Mouse (Mus musculus): ENCODE results near the gene 1700069L16Rik.
A peak's percentile ranks its signal among the peaks of the same experiment; 100 is the strongest.

1700069L16Rik gene

GRCm38 (mm10) chr5:113690069-113690548 lies 34.5 kb downstream of the 1700069L16Rik start:
- no peak for DNase-seq (ENCODE audit: low read depth, low spot score)

DNA sequence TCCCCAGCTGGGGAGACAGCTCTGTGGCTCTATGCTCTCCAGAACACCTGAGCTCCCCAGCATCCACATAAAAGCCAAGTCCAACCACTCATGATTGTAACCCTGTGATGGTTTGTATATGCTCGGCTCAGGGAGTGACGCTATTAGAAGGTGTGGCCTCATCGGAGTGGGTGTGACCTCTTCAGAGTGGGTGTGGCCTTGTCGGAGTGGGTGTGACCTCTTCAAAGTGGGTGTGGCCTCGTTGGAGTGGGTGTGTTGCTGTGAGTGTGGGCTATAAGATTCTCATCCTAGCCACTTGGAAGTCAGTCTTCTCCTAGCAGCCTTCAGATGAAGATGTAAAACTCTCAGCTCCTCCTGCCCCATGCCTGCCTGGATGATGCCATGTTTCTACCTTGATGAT lies 37.1 kb downstream of the 1700069L16Rik start:
- DNase-seq (ENCODE audit: low read depth, low spot score): peak; percentile 64

- DNase-seq (ENCODE audit: low read depth, low spot score): no peak
Measured at GRCm38 (mm10) chr5:113685471-113685870, 39.1 kb downstream of the 1700069L16Rik start.

DNA sequence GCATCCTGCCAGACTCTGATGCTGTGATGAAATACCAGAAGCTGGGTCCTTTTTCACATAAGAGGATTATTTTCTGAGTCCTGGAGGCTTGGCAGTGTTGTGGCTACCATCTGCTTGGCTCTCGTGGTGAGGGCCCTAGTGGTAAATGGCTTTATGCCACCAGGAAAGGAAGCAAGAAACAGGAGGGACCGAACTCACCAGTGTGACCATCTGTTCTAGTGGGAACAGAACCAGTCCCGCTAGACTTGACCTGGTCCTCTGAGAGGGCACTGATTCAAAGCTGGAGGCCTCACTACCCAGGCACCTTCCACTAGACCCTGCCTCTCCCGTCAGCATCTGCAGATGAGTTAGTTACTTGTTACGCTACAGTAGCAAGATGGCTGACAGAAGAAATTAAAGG lies 41.3 kb downstream of the 1700069L16Rik start:
- DNase-seq (ENCODE audit: low read depth, low spot score): no peak

- no peak for DNase-seq (ENCODE audit: low read depth, low spot score)
Measured at GRCm38 (mm10) chr5:113682472-113682871, 42.1 kb downstream of the 1700069L16Rik start.

- DNase-seq (ENCODE audit: low read depth, low spot score): no peak
Measured at GRCm38 (mm10) chr5:113681219-113681618, 43.4 kb downstream of the 1700069L16Rik start.

- no peak for DNase-seq (ENCODE audit: low read depth, low spot score)
Measured at GRCm38 (mm10) chr5:113679509-113679908, 45.1 kb downstream of the 1700069L16Rik start.

- DNase-seq (ENCODE audit: low read depth, low spot score): peak; percentile 64
Measured at GRCm38 (mm10) chr5:113678743-113679452, 45.7 kb downstream of the 1700069L16Rik start.

DNA sequence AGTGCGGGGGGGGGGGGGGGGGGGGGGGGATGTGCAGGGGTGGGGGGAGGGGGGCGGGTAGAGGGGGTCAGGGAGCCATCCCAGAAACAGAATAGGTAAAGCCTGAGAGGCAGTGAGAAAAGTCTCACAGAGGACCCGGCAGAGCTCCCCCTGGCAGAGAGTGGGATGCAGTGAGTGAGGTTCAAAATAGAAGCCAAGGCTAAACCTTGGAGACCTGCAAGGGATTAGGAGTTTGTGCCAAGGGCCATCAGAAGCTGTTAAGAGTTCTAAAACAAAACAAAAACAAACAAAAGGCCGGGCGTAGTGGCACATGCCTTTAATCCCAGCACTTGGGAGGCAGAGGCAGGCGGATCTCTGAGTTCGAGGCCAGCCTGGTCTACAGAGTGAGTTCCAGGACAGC lies 47.0 kb downstream of the 1700069L16Rik start:
- peak; percentile 57 for DNase-seq (ENCODE audit: low read depth, low spot score)

DNA sequence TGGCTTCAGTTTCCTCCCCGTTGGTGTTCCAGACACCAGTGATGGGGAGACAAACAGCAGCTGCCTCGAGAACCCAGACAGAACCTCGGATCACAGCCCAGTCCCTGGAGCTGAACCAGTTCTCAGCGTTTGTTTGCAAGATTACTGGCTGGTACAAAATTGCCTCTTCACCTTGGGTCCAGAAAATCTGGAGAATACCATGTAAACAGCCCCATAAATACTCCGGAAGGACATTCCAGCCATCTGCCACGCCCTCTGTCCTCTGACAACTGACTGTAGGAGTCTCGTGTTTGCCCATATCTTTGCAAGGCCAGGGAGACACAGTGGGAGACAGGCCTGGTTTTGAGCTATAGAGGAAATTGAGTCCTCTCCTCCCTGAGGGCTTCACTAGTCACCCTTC lies 49.7 kb downstream of the 1700069L16Rik start:
- peak; percentile 42 for DNase-seq (ENCODE audit: low read depth, low spot score)

DNA sequence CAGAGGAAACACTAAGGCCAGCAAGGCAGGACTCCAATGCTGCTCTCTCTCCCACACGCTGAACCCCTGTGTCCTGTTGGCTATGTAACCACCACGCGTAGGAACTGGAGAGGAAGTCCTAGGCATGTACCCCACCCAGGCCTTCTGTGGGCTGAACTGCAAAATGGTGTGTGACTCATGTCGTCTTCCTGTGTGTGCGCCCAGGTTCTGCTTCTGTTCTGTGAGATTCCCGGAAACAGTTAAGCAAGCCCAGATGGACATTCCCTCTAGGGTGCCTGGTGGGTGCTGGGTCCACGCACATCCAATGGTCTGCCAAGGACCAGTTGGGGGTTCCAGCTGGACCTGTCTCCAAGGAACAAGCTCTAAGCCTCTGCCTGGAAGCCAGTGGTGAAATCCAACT lies 52.1 kb downstream of the 1700069L16Rik start:
- no peak for DNase-seq (ENCODE audit: low read depth, low spot score)

GRCm38 (mm10) chr5:113670597-113670996 lies 54.0 kb downstream of the 1700069L16Rik start:
- DNase-seq (ENCODE audit: low read depth, low spot score): no peak

DNA sequence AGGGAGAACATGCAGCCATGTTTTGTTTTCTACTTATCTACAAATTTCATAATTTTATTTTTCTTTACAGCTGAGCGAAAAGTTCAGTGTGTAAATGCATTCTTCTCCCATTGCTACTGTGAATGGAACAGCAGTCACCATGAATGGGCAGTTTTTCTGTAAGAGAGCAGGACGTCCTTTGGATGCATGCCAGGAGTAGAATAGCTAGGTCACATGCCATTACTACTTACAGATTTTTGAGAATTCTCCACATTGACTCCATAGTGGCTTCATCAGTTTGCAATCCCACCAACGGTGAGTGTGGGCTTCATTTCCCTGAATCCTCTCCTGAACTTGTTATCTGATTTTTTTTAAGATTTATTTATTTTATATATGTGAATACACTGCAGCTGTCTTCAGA lies 54.5 kb downstream of the 1700069L16Rik start:
- DNase-seq (ENCODE audit: low read depth, low spot score): no peak

DNA sequence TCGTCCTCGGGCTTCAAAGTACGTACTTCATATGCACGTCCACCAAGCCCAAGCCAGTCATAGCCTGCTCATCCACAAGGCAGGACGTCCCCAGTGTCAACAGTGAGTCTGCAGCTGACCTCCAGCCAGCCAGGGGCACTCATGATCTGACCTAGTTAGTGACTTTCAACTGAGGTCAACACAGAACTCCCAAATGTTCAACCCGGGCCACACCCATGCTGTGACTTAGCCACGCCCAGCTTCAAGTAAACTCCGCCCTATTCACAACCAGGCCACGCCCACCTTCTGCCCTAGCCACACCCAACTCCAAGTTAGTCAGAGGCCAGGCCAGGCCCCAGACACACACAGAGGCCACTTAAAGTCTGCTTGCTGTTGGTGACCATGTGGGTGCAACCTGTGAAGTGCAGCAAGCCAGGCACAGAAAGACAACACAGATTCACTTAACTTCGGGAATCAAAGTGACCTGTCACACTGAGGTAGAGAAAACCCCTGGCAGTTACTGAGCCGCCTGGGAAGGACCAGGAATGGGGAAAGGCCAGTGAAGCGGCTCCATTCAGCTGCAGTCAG lies 59.9 kb downstream of the 1700069L16Rik start:
- DNase-seq (ENCODE audit: low read depth, low spot score): peak; percentile 94

GRCm38 (mm10) chr5:113664127-113664526 lies 60.4 kb downstream of the 1700069L16Rik start:
- DNase-seq (ENCODE audit: low read depth, low spot score): no peak

DNA sequence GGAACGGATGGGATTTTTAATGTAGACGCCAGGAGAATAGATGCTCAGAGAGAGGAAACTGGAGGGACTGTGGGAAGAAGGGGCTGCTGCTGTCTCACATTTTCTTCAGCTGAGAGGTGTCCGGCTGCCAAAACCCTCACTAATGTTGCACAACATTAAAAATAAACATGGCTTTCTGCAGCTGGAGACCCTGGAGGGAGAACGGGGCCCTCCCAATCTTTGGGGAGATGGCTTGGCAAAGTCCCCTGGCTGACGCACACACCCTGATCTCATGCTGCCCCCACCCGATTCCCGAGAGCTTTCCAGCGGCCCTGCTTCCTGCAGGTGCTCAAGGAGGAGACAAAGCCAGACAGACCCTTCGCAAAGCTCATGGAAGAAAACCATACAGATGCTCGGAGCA lies 63.7 kb downstream of the 1700069L16Rik start:
- DNase-seq (ENCODE audit: low read depth, low spot score): no peak

- no peak for DNase-seq (ENCODE audit: low read depth, low spot score)
Measured at GRCm38 (mm10) chr5:113654821-113655220, 69.8 kb downstream of the 1700069L16Rik start.

DNA sequence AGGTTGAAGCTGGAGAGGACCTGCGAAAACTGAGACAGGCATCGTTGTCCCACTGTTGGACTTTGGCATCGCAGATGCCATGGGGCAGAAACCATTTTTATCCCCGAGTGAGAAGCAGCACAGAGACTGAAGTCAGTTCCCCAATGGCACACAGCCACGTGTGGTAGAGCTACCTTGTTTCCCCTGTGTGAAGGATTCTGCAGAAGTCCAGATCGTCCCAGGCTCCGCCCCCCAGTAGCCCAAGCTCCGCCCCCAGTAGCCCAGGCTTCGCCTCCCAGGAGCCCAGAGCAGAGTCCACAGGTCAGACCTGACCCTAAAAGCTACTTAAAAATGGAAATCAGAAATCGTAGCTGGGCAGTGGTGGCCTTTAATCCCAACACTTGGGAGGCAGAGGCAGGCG lies 70.4 kb downstream of the 1700069L16Rik start:
- peak; percentile 75 for DNase-seq (ENCODE audit: low read depth, low spot score)

DNA sequence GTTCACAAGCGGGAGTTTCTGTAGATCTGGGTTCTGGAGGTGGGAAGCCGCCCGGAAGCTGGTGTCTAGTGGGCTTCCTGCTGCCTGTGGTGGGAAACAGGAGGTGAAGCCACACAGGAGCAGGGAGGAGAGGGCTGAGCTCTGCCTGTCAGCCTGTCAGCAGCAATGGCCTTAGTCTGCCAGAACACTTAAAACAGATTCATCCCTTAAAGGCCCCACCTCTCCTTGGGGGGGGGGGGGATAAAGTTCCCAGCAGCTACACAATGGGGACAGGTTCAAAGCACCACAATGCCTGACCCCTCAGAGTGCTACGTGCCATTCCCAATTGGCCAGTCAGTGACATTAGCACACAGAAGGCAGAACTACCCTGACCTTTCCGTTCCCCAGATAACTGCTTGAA lies 72.4 kb downstream of the 1700069L16Rik start:
- no peak for DNase-seq (ENCODE audit: low read depth, low spot score)

DNA sequence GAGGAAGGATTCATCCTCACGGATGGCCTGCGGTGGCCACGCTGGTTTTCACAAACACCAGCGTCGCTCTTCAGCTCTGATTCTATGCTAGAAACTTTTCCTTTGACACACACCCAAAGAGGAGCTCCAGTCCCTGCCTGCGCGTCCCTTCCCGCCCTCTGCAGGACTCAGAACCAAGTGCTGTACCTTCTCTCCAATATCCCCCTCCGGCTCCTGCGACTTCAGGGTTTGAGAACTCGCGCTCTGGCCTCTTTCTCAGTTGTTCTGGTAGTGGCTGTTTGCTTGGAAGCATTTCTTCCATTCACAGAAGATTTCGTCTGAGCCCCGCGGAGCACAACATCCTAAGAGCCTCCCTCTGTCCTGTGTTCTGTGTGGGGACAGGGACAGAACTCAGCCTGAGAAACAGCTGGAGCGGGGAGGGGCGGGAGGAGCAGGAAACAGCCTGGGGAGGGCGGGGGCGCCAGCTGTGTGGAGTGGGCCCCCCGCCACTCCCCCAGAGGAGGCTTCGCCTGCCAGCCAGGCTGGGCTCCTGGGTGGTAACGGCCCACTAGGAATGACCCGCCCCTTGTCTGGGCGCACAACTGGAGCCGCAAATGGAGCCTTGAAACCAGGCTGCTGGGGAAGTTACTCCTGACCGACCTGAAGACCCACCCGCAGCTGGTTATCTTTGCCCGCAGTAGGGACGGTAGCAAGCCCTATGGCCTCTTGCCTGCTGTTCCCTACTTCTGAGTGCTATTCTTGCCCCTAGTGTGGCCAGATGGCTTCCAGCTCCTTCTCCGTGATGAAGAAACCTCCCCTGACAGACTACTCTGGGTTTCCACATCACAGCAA lies 74.3 kb downstream of the 1700069L16Rik start, which contains the start of gene Cmklr1:
Cmklr1 (minus strand) TSS at position 392 of the 831 bp plus-strand sequence.
- DNase-seq (ENCODE audit: low read depth, low spot score): peak; percentile 45

GRCm38 (mm10) chr5:113648647-113649211 lies 75.8 kb downstream of the 1700069L16Rik start:
- no peak for DNase-seq (ENCODE audit: low read depth, low spot score)

DNA sequence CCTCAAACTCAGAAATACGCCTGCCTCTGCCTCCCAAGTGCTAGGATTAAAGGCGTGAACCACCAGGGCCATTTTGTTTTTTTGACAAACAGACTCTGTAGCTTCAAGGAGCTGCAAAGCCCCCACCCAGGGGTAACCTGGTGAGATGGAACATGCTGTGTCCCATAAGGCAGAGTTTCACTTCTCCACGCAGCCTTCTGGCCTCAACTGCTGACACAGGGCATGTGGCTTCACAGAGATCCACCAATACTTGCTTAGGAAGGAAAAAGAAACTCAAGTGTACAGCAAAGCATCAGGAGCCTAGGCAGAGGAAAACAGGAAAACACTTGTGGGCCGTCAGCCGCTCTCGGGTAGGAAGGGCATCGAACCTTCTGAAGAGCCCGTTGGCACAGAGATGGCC lies 77.4 kb downstream of the 1700069L16Rik start:
- DNase-seq (ENCODE audit: low read depth, low spot score): no peak

Data from ZHBTc4 (cell line).